Mouse (Mus musculus) right cerebral cortex, postnatal 25 days (tissue): ENCODE data around the gene Faah.
A peak's percentile ranks its signal among the peaks of the same experiment; 100 is the strongest.

ENCODE experiments used
- DNase-seq: peaks from one replicate; pipeline ENCODE4 v3.0.0; 2022

Faah gene

GRCm38 (mm10) chr4:115996729-115997128 is 21.0 kb downstream of the Faah start:
- no peak for DNase-seq

DNA sequence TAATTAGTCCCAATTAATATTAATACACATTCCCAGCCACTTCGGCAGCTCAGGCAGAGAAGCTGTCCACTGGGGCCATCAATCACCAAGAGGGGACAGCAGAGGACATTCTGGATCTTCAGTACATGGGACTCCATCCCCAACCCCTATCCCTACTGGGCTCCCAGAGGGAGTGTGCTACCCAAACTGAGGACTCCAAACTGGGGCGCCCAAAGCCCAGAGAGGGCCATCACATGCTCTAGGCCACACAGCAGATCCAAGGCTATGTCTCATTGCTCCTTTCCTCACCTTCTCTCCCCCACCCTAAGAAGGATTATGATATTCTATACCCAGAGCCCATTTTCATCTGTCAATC is 22.4 kb downstream of the Faah start:
- DNase-seq, result no peak

DNA sequence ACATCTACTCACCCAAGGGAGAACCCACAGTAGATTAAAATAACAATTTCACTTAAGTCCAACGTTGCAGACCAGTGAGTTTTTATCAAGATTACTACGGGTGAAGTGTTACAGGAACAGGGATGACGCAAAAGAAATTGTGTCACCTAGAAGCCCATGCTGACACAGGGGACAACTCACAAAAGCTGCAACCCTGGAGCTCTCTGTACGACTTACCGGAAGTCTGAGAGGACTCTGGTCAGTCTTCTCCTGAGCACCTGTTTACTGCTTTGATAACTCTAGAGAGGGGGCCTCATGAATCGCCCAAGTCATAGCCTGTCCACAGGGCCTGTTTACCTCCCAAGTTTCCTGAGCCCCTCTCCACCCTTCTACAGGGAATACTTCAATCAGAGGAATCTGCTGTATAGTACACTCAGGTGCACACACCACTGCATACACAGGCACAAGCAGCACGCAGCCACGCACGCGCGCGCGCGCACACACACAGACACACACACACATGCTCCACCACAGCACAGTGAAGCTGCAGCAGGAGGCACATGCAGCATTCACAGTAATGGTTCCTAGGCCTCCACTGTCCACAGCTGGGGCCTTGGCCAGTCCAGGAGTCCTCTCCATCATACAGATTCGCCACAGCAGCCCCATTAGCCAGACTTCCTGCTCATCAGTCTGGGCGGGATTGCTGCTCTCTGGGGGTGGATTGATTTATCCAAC is 22.9 kb downstream of the Faah start:
- DNase-seq, result no peak

GRCm38 (mm10) chr4:115989382-115989781 is 28.3 kb downstream of the Faah start:
- no peak for DNase-seq

- no peak for DNase-seq
Observed at GRCm38 (mm10) chr4:115987858-115988530, 29.7 kb downstream of the Faah start.

DNA sequence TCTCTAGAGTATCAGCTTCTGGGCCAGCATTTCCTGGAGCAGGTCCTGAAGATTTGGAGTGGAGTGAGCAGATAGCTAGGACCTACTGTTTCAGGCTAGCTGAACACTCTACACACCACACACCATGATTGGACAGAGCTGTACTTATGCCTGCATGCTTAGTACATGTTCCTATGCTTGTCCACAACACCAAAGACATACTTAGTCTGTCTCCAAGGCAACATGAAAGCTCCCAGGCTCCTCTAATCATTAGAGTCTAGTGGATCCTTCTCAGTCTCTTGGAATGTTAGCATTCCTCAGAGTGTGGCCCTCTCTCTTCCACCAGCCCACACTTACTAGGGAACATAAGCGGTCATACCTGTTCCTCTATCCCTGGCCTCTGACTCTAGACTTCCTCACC is 30.3 kb downstream of the Faah start:
- DNase-seq, result no peak

DNA sequence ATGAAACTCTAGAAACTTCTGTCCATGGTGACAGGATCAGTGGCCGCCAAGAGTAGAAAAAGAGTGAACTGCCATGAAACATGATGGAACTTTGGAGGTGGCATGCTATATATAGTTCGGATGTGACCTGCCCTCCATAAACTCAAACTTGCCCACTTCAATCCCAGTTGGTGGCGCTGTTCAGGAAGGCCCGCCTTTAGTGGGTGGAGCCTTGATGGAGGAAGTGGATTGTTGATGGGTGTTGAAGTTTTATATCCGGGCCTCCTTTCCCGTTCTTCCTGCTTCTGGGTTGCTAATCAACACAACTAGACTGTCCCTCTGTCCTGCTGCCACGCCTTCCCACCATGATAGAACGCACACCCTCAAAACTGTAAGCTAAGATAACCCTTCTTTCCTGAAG is 32.8 kb downstream of the Faah start:
- DNase-seq, result no peak

DNA sequence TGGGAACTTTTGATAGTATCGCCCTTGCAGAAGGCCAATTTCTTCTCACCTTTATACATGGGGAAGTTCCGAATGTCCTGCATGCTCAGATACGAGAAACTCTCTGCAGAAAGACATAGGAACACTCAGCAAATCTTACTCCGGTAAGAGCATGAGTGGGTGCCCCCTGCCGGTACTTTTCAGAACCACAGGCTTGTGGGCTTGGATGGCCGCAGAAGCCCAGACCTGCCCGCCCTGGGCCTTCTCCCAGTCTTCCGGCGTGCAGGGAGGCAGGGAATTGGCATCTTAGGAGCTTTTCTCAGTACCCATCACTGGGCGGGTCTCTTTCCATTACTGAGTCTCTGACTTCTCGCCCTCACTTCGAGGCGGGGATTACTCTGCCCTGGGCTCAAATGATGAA is 33.6 kb downstream of the Faah start:
- DNase-seq, result peak; percentile 70

DNA sequence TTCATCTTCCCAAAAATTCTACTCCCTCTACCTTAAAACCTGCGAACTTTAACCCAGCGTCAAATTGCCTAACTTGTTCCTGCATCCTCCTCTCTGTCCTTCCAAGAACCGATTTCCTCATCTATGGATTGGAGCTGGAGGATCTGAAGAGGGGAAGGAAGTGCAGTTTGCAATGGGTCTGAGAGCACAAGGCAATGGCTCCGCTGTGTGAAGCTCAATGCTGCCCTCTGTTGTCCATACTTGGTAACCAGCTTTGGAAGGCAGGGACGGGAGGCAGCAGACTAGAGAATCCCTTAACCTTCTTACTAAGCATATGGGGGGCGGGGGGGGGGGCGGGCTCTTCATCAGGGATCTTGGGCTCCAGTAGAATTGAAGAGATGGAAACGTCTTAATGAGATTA is 37.0 kb downstream of the Faah start:
- peak; percentile 63 for DNase-seq

DNA sequence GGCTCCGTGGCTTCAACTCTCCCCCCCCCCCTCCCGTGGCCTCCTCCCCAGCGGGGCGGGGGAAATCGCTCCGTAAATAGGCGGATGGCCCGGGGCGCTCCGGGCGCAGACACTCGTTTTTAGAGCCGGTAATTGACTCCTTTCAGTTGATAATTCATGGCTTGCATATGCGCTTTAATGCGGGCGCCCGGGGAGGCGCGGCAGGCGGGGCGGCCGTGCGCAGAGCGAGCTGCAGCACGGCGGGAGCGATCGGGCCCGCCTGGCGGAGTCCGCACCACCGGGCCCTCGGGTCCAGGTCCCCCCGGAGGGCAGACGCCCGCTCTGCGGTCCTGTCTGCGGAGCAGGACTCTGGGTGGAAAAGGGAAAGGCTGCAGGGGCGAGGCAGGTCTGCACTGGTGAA is 38.3 kb downstream of the Faah start:
- DNase-seq, result peak; percentile 12

DNA sequence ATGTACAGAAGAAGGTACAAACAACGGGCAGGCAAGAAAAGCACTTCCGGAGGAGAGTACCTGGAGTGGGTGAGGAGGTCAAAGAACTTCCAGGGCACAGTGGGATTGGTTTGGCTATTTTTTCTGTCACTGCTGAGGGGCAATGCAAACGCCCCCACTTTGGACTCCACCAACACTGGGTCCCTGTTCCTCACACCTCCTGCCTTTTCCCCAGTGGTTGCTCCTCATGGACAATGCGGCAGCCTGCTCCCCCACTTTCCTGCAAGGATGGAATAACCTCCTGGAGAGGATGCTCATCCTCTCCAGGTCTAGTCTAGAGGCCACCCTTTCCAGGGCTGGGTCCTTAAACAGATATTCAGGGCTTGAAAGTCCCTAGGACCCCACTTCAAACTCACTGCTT is 38.8 kb downstream of the Faah start:
- no peak for DNase-seq

- DNase-seq, result no peak
Observed at GRCm38 (mm10) chr4:115972543-115972942, 45.2 kb downstream of the Faah start.

GRCm38 (mm10) chr4:115964446-115964845 is 53.3 kb downstream of the Faah start:
- DNase-seq, result no peak

DNA sequence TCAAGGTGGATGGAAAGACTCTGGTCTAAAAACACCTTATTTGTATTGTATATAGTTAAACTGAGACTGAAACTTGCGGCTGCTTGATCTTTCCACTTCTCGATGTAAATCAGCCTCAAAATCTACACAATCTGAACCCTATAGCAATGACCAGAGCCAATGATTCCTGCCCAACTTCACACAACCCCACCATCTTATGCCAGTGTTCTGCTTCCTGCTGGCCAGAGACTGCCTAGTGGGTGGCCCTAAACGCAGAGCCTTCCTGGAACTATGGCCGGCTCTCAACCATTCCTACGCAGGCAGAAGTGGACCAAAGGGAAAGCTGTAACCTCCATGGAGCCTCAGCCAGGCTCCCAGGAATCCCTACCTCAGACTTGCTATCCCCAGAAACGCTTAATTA is 54.0 kb downstream of the Faah start:
- no peak for DNase-seq

DNA sequence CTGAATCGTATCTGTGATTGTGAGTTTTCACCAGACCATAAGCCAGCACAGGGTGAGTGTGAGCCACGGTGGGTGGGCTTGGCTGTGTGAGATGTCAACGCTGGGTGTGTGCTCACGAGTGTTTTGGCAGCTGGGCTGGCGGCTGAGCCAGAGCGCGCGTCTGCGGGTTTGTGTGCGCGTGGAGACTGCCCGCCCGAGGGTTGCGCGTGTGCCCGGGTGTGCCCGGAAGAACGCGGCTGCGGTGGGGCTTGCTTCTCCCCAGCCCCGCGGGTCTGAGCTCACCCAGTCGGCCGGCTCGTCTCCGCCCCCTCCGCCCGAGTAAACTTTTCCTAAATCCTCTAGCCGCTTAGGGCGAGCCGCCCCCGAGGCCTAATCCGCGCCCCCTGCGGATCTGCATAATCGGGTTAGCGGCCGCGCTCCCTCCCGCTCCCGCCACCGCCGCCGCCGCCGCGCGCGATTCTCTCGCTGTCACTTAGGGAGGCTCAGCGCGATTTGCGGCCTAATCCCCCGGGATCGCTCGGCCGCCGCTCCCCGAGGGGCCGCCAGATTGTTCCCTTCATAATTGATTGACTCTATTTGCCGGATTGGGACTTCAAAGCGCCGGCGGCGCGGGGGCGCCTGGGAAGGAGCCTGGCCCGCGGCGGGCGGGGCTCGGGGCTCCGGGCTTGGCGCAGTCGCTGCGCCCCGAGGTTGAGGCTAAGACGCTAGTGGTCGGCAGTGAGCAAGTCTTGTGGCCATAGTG is 54.9 kb downstream of the Faah start:
- peak; percentile 48 for DNase-seq

DNA sequence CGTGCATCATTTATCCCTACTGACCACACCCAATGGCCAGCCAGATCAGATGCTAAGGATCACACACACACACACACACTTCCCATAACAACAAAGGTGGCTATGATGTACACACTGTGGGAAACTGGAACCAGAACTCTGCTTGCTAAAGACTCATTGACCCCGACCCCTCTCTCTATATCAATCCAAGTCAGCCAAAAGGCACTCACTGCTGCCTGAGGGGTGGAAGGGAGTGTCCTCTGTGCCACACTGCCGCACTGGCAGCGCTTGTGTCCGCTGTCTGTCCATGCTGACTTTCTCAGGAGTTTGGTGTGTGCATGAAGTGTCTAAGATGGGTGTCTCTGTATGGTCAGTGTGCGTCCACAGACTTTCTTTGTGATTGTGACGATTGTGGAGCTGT is 55.7 kb downstream of the Faah start:
- DNase-seq, result no peak

DNA sequence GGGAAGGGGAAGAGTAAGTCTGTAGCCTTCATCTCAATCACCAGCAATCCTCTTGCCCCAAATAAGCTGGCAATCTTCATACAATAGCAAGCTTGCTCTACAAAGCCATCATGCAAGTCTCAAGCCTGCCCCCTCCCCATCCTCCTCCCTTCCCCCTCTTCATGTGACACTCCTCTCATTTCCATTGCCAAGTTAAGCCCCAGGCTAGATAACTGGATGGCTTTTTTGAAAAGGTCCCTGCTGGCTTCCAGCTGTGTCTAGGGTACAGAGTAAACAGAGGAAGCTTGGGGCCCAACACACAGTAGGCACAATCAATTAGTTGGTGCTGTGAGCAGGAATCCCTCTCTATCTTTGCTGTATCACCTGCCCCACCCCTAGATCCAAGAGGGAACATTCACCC is 58.2 kb downstream of the Faah start:
- no peak for DNase-seq

- no peak for DNase-seq
Observed at GRCm38 (mm10) chr4:115955494-115955775, 62.3 kb downstream of the Faah start.

DNA sequence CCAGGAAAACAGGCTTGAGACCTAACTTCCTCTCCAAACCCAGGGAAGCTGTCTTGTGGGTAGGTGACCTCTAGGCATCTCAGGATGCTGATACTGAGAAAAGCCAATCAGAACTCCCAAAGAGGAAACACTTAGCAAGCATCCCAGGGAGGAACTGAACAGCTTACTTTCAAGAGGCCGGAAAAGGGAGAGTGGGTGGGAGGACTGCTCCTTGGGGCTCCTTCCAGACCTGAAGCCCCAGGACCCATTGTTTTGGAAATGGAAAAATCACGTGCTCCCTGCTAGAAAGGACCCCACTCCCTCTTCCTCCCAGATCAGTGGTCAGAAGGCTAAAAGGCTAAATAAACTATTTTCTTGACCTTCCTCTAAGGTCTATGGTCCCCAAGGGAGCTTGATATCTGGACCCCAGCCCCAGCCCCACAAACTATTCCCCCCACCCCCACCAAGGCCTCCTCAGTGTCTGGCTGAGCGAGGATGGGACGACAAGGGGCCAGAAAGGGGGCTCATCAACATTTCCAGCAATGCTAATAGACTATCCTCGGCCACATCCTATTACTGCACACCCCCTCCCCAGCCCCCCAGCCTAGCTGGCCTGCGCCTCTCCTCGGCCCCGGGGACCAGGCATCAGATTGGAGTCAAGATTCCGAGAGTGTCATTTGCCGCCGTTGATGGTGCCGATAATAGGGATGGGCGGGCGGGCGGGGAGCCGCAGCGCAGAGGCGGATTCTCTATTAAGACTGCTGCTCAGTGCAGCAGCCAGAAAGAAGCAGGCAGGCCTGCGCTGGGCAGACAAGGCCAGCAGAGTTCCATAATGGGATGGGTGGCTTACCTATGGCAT is 62.9 kb downstream of the Faah start:
- no peak for DNase-seq

GRCm38 (mm10) chr4:115953559-115953958 is 64.2 kb downstream of the Faah start:
- no peak for DNase-seq

DNA sequence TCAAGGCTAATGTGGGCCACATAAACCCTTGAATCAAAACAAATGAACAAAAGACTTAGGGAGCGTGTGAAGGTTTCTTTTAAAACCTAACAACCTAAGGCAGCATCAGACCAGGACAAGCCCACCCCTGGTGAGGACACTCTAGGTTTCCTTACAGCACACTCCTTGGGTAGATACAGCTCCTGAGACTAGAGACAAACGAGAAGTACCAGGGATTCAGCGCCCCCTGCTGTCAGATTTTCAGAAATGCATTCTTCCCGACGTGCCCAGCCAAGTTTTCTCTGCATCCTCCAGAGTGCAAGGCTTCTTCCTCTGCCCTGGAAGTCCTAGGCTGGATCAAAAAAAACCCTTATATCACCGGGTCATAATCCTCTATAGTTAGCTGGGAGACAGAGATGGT is 65.0 kb downstream of the Faah start:
- DNase-seq, result peak; percentile 44

GRCm38 (mm10) chr4:115943669-115944314 is 73.9 kb downstream of the Faah start:
- no peak for DNase-seq

DNA sequence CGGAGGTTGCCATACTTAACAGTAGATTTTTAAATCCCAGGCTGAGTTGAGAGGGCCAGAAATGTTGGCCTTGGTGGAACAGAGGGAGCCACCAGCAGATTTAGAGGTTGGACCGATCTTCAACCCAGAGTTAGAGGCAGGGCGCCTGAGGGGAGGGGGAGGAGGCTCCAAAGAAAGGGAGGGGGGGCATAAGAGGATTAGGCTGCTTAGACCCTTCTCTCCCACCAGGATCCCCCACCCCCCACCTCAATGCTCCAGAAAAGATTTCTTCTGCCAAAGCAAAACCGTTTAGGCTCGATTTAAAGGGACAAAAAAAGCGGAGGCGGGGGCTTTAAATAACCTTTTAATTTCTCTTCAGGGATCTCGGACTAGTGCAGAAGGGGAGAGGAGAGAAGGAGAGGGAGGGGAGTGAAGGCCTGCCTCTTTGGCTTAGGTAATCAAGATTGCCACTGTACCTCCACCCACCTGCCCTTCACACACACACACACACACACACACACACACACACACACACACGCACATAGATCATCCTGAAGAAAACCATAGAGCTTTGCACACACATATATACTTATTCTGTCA is 76.4 kb downstream of the Faah start:
- DNase-seq, result no peak
